Mouse (Mus musculus): ENCODE results near the gene Stpg4. TPM values are rescaled to one million over a fixed set of nuclear protein-coding genes. Genes with fewer than 3 reads are reported as not detected.

Stpg4 gene
- polyA plus RNA-seq, 1 experiment = not detected

- peak; percentile 17 for DNase-seq
- WGBS = 52% methylated on average over 11 of the region's 11 CpGs
- Histone ChIP-seq H3K27ac (ENCODE audit: insufficient read depth, low read depth, low read length) (no peak overlapping the region), H3K27me3 (replicated peaks; ENCODE audit: control insufficient read depth, insufficient read depth, low read length) (no peaks in the 10 kb centered on the region), H3K36me3 (ENCODE audit: control insufficient read depth, insufficient read depth, low read length) (no peaks in the 10 kb centered on the region), H3K4me1 (ENCODE audit: control insufficient read depth, insufficient read depth, low read length) (no peaks in the 10 kb centered on the region), H3K4me3 (ENCODE audit: insufficient read depth, low read depth, low read length) (no peak overlapping the region)
- TF ChIP-seq POLR2A (IDR thresholded peaks at IDR 0.05; ENCODE audit: low read depth, low read length) = no peak
- TF ChIP-seq CTCF (conservative IDR thresholded peaks at IDR 0.05; ENCODE audit: insufficient read depth, insufficient read length, low read depth, low read length) = no peak
These were observed 22.0 kb downstream of the Stpg4 start for GRCm38 (mm10) chr17:87405576-87405975.

- no peak overlapping the region for H3K27ac ChIP-seq (ENCODE audit: insufficient read depth, low read depth, low read length)
- peak; percentile 32 for DNase-seq
- H3K36me3 ChIP-seq (ENCODE audit: control insufficient read depth, insufficient read depth, low read length) = no peaks in the 10 kb centered on the region
- H3K27me3 ChIP-seq (replicated peaks; ENCODE audit: control insufficient read depth, insufficient read depth, low read length) = no peaks in the 10 kb centered on the region
- WGBS = 52% methylated on average over 4 of the region's 4 CpGs
- H3K4me1 ChIP-seq (ENCODE audit: control insufficient read depth, insufficient read depth, low read length) = no peaks in the 10 kb centered on the region
- no peak overlapping the region for H3K4me3 ChIP-seq (ENCODE audit: insufficient read depth, low read depth, low read length)
- no peak for TF ChIP-seq CTCF (conservative IDR thresholded peaks at IDR 0.05; ENCODE audit: insufficient read depth, insufficient read length, low read depth, low read length)
- no peak for TF ChIP-seq POLR2A (IDR thresholded peaks at IDR 0.05; ENCODE audit: low read depth, low read length)
These were observed 24.1 kb downstream of the Stpg4 start for GRCm38 (mm10) chr17:87403462-87403861.

- WGBS = 87% methylated on average over 11 of the region's 11 CpGs
- Histone ChIP-seq H3K4me1 (ENCODE audit: control insufficient read depth, insufficient read depth, low read length) (no peaks in the 10 kb centered on the region), H3K4me3 (ENCODE audit: insufficient read depth, low read depth, low read length) (no peak overlapping the region), H3K27me3 (replicated peaks; ENCODE audit: control insufficient read depth, insufficient read depth, low read length) (no peaks in the 10 kb centered on the region), H3K27ac (ENCODE audit: insufficient read depth, low read depth, low read length) (no peak overlapping the region), H3K36me3 (ENCODE audit: control insufficient read depth, insufficient read depth, low read length) (no peaks in the 10 kb centered on the region)
- TF ChIP-seq CTCF (conservative IDR thresholded peaks at IDR 0.05; ENCODE audit: insufficient read depth, insufficient read length, low read depth, low read length) = no peak
- TF ChIP-seq POLR2A (IDR thresholded peaks at IDR 0.05; ENCODE audit: low read depth, low read length) = no peak
- no peak for DNase-seq
These were observed 25.1 kb downstream of the Stpg4 start for GRCm38 (mm10) chr17:87402444-87402843.

- no peak for DNase-seq
- no peaks in the 10 kb centered on the region for H3K36me3 ChIP-seq (ENCODE audit: control insufficient read depth, insufficient read depth, low read length)
- H3K4me3 ChIP-seq (ENCODE audit: insufficient read depth, low read depth, low read length) = no peak overlapping the region
- no peaks in the 10 kb centered on the region for H3K4me1 ChIP-seq (ENCODE audit: control insufficient read depth, insufficient read depth, low read length)
- H3K27ac ChIP-seq (ENCODE audit: insufficient read depth, low read depth, low read length) = no peak overlapping the region
- 71% methylated on average over 11 of the region's 11 CpGs for WGBS
- H3K27me3 ChIP-seq (replicated peaks; ENCODE audit: control insufficient read depth, insufficient read depth, low read length) = no peaks in the 10 kb centered on the region
- no peak for TF ChIP-seq CTCF (conservative IDR thresholded peaks at IDR 0.05; ENCODE audit: insufficient read depth, insufficient read length, low read depth, low read length)
- TF ChIP-seq POLR2A (IDR thresholded peaks at IDR 0.05; ENCODE audit: low read depth, low read length) = no peak
These were observed 30.5 kb downstream of the Stpg4 start for GRCm38 (mm10) chr17:87397088-87397487.

GRCm38 (mm10) chr17:87391242-87391641 is 36.3 kb downstream of the Stpg4 start:
- H3K36me3 ChIP-seq (ENCODE audit: control insufficient read depth, insufficient read depth, low read length) = no peaks in the 10 kb centered on the region
- DNase-seq = peak; percentile 67
- H3K27me3 ChIP-seq (replicated peaks; ENCODE audit: control insufficient read depth, insufficient read depth, low read length) = no peaks in the 10 kb centered on the region
- H3K4me3 ChIP-seq (ENCODE audit: insufficient read depth, low read depth, low read length) = no peak overlapping the region
- H3K27ac ChIP-seq (ENCODE audit: insufficient read depth, low read depth, low read length) = 0 out of 2 replicates have a peak overlapping the region, but pooled peaks have one; percentile 17
- 71% methylated on average over 7 of the region's 7 CpGs for WGBS
- TF ChIP-seq CTCF (conservative IDR thresholded peaks at IDR 0.05; ENCODE audit: insufficient read depth, insufficient read length, low read depth, low read length) = no peak
- TF ChIP-seq POLR2A (IDR thresholded peaks at IDR 0.05; ENCODE audit: low read depth, low read length) = no peak
- H3K4me1 ChIP-seq (ENCODE audit: control insufficient read depth, insufficient read depth, low read length) = 0 out of 2 replicates have a peak, but pooled peaks cover 2% of the 10 kb centered on the region

GRCm38 (mm10) chr17:87387068-87387467 is 40.5 kb downstream of the Stpg4 start:
- peak; percentile 49 for DNase-seq
- Histone ChIP-seq H3K4me1 (ENCODE audit: control insufficient read depth, insufficient read depth, low read length) (0 out of 2 replicates have a peak, but pooled peaks cover 2% of the 10 kb centered on the region), H3K27me3 (replicated peaks; ENCODE audit: control insufficient read depth, insufficient read depth, low read length) (no peaks in the 10 kb centered on the region), H3K4me3 (ENCODE audit: insufficient read depth, low read depth, low read length) (no peak overlapping the region), H3K27ac (ENCODE audit: insufficient read depth, low read depth, low read length) (no peak overlapping the region), H3K36me3 (ENCODE audit: control insufficient read depth, insufficient read depth, low read length) (no peaks in the 10 kb centered on the region)
- TF ChIP-seq CTCF (conservative IDR thresholded peaks at IDR 0.05; ENCODE audit: insufficient read depth, insufficient read length, low read depth, low read length) (no peak), POLR2A (IDR thresholded peaks at IDR 0.05; ENCODE audit: low read depth, low read length) (no peak)
- 21% methylated on average over 5 of the region's 5 CpGs for WGBS

- Histone ChIP-seq H3K36me3 (ENCODE audit: control insufficient read depth, insufficient read depth, low read length) (no peaks in the 10 kb centered on the region), H3K27ac (ENCODE audit: insufficient read depth, low read depth, low read length) (no peak overlapping the region), H3K27me3 (replicated peaks; ENCODE audit: control insufficient read depth, insufficient read depth, low read length) (no peaks in the 10 kb centered on the region), H3K4me3 (ENCODE audit: insufficient read depth, low read depth, low read length) (no peak overlapping the region), H3K4me1 (ENCODE audit: control insufficient read depth, insufficient read depth, low read length) (0 out of 2 replicates have a peak, but pooled peaks cover 2% of the 10 kb centered on the region)
- 60% methylated on average over 3 of the region's 3 CpGs for whole genome bisulfite sequencing
- DNase-seq = no peak
- no peak for TF ChIP-seq CTCF (conservative IDR thresholded peaks at IDR 0.05; ENCODE audit: insufficient read depth, insufficient read length, low read depth, low read length)
- TF ChIP-seq POLR2A (IDR thresholded peaks at IDR 0.05; ENCODE audit: low read depth, low read length) = no peak
These were observed 41.7 kb downstream of the Stpg4 start for GRCm38 (mm10) chr17:87385835-87386234.

Data from kidney, adult 2 months (tissue).